22 mouse cellular contexts compared by ENCODE assay signal in the genomic region with DNA sequence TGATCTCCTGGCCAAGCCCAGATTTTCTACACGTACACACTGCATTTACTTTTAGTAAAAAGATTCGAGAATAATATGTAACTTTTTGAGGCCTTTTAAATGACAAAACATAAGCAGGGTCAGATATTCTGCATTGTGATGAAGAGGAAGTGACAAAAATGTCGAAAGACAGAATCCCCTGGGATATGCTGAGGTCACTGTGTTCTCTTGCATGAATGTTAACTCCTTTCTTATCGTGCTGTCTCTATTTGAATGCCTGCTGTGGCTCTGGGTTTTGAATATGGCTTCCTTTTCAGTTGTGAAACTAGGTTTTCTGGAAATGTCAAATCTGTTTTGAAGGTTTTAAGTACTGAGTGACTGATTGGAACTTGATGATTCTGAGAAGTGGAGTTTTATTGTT.
"Had no signal": no experiment of that assay in that cellular context is flagged by ENCODE, and none has a peak within 500 bp of the region (broad histone marks: within the 10 kb centered on the region; RNA-seq: fewer than 3 reads in every experiment).

No protein-coding gene starts in this region.

- ATAC-seq: hindbrain, postnatal 0 days; intestine, embryonic 16.5 days; liver, embryonic 12.5 days had no signal

- H3K4me2 ChIP-seq: heart, embryonic 11.5 days; heart, embryonic 13.5 days; heart, embryonic 15.5 days; hindbrain, embryonic 13.5 days; hindbrain, embryonic 15.5 days; kidney, embryonic 15.5 days; limb, embryonic 12.5 days; liver, embryonic 12.5 days had no signal

- H3K27ac ChIP-seq: gastrocnemius, adult 2 months; heart, adult 2 months; heart, embryonic 13.5 days; heart, embryonic 15.5 days; hindbrain, embryonic 13.5 days; hindbrain, embryonic 15.5 days; hindbrain, postnatal 0 days; kidney, embryonic 15.5 days; kidney, postnatal 0 days; layer of hippocampus, adult 2 months; left cerebral cortex, adult 2 months; limb, embryonic 10.5 days; limb, embryonic 12.5 days; liver, embryonic 12.5 days had no signal

- H3K9ac ChIP-seq: heart, embryonic 13.5 days; heart, embryonic 15.5 days; hindbrain, embryonic 13.5 days; hindbrain, embryonic 15.5 days; kidney, embryonic 15.5 days; limb, embryonic 12.5 days; liver, embryonic 12.5 days had no signal

- H3K4me1 ChIP-seq: heart, embryonic 13.5 days; heart, embryonic 15.5 days; hindbrain, embryonic 13.5 days; hindbrain, embryonic 15.5 days; kidney, embryonic 15.5 days; limb, embryonic 10.5 days; limb, embryonic 12.5 days; liver, embryonic 12.5 days had no signal

- H3K9me3 ChIP-seq: heart, embryonic 13.5 days; heart, embryonic 15.5 days; hindbrain, embryonic 13.5 days; hindbrain, embryonic 15.5 days; kidney, embryonic 15.5 days; limb, embryonic 10.5 days; limb, embryonic 12.5 days; liver, embryonic 12.5 days had no signal

- DNase-seq: gastrocnemius, adult 2 months; gastrocnemius, postnatal 14 days; gastrocnemius, postnatal 36 days; heart, adult 11 months; heart, adult 2 months; kidney, adult 11 months; kidney, postnatal 4 days; liver had no signal

- H3K27me3 ChIP-seq: hindbrain, embryonic 15.5 days had no signal

- H3K36me3 ChIP-seq: heart, embryonic 13.5 days; heart, embryonic 15.5 days; hindbrain, embryonic 13.5 days; hindbrain, embryonic 15.5 days; kidney, embryonic 15.5 days; limb, embryonic 10.5 days; limb, embryonic 12.5 days; liver, embryonic 12.5 days had no signal

- H3K4me3 ChIP-seq: gastrocnemius, adult 2 months; heart, adult 2 months; heart, embryonic 13.5 days; heart, embryonic 15.5 days; hindbrain, embryonic 13.5 days; hindbrain, embryonic 15.5 days; kidney, embryonic 15.5 days; layer of hippocampus, adult 2 months; left cerebral cortex, adult 2 months; limb, embryonic 10.5 days; limb, embryonic 12.5 days; liver, embryonic 12.5 days had no signal
